Mouse (Mus musculus): ENCODE data around the gene Exoc7.

Gene Exoc7

GRCm38 (mm10) chr11:116307019-116307725 is at the start of gene Exoc7:
Gene Exoc7, minus strand, starts transcription at chr11:116307233.
- DNase-seq, result peak; percentile 56

GRCm38 (mm10) chr11:116354521-116354920 is 47.5 kb upstream of the Exoc7 start:
- DNase-seq, result no peak

DNA sequence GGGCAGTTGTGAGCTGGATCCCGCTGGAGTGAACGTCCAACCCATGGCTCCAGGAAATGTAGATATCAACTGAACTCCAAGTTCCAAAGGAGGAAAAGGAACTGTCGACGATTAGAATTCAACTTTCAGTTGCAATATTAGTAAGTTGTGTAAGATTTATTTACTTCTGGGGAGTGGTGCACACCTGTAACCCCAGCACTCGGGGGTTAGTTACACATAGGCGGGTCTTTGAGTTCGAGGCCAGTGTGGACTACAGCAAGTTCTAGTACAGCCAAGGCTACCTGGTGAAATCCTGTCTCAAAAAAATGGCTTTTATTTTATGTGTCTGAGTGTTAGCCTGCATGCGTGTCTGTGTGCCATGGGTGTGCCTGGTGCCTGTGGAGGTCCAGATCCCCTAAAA is 46.5 kb upstream of the Exoc7 start:
- DNase-seq, result no peak

GRCm38 (mm10) chr11:116351294-116351693 is 44.3 kb upstream of the Exoc7 start:
- DNase-seq, result no peak

GRCm38 (mm10) chr11:116347955-116348354 is 40.9 kb upstream of the Exoc7 start:
- no peak for DNase-seq

GRCm38 (mm10) chr11:116347012-116347411 is 40.0 kb upstream of the Exoc7 start:
- no peak for DNase-seq

- no peak for DNase-seq
Observed at GRCm38 (mm10) chr11:116342069-116342791, 35.2 kb upstream of the Exoc7 start.

DNA sequence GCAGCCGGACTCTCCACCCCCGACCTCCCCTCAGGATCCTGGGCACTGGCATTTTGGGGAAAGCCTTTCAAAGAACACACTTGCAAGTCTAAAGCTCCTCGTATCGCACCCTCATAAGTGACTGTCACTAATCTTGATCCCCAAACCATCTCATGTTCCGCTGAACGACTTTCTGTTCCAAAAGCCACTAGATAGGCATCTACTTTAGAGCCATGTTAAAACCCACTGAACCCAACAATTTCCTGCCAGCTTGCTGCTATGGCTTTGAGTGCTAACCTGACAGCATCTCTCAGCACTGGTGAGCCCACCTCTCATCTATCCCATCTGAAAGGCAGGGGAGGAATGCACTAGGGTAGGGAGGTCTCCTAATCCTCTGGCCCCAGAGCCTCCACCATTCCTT is 30.5 kb upstream of the Exoc7 start:
- DNase-seq, result no peak

DNA sequence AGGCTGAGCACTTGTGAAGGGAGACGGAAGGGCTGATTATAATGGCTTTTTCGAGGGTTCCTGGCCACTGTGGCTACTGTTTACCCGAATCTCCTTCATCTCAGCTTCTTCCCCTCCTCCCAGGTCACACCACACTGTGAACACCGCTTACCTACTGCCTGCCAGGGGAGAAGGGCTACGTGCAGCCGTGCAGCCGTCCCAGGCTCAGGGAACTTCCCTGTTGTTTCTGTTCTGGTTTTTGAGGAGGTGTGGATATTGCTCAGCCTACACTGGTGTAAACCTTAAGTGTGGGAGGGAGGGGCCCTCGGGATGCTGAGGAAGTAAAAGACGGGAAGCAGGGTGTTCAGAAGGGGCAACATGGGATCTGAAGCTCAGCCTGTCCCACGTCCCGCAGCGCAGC is 30.0 kb upstream of the Exoc7 start:
- no peak for DNase-seq

DNA sequence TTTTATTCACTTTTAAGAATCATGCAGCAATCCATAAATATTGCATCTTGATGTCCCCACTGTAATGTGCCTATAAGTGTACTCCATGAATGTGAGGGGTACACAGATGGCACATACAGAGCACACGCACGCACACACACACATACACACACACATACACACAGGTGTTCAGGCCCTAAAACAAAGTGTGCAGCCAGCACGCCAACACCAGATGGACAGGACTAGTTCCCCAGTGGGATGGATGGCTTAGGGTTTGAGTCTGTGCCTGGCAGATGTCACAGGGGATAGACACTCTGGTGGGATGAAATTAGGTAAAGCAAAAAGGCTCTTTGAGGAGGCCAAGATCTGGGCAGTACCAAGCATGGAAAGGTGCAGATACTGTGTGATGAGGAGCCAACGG is 29.4 kb upstream of the Exoc7 start:
- no peak for DNase-seq

DNA sequence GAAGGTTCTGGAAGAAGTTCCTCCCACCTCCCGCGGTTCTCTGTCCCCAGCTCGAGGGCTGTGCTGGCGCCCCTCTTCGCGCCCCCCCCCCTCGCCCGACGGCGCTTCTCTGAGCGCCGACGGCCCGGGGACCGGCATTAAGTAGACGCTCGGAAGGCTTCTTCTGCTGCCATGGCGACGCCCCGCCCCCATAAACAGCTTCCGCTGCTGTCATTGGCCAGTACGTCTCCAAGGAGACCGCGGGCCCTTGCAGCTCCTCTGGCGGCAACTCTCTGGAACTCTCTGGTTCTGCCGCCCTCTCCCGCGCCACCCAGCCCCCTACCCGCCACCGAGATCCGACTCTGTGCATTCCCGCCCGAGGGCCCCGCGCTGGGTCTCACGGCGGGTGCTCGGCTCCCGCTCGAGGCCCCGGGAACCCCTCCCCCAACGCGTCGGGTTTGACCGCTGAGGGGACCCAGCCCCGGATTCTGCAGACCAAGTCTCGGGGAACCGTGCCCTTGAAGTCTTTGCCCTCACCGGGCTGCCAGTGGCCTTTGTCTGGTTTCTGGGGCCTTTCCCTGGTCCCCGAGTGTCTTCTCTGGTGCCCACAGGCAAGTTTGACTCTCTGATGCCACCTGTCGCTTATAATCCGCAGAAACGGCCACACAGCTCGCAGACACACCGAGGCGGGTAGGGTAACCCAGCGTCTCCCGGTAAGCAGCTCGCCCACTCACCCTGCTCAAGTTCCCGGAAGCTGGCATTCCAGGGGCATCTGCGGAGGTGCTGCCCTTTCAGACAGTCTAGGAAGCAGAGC is 28.4 kb upstream of the Exoc7 start, which contains the start of gene Foxj1:
Foxj1 (minus strand) TSS at position 156 of the 793 bp plus-strand sequence.
- DNase-seq, result peak; percentile 84

- DNase-seq, result no peak
Observed at GRCm38 (mm10) chr11:116334417-116334782, 27.4 kb upstream of the Exoc7 start.

GRCm38 (mm10) chr11:116333526-116334416 is 26.7 kb upstream of the Exoc7 start:
- no peak for DNase-seq

DNA sequence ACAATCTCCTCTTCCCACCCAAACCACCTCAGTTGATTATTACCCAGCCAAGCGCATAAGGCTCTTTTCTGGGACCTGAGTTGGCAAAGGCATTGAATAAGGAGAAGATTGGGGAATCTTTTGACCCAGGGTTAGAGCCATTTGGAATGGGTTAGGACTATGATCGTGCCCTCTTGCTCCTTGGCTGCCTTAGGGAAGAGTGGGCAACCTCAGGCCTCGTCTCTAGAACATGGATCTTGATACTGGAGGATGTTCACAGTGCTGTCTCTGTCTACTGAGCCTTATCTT is 25.9 kb upstream of the Exoc7 start:
- no peak for DNase-seq

DNA sequence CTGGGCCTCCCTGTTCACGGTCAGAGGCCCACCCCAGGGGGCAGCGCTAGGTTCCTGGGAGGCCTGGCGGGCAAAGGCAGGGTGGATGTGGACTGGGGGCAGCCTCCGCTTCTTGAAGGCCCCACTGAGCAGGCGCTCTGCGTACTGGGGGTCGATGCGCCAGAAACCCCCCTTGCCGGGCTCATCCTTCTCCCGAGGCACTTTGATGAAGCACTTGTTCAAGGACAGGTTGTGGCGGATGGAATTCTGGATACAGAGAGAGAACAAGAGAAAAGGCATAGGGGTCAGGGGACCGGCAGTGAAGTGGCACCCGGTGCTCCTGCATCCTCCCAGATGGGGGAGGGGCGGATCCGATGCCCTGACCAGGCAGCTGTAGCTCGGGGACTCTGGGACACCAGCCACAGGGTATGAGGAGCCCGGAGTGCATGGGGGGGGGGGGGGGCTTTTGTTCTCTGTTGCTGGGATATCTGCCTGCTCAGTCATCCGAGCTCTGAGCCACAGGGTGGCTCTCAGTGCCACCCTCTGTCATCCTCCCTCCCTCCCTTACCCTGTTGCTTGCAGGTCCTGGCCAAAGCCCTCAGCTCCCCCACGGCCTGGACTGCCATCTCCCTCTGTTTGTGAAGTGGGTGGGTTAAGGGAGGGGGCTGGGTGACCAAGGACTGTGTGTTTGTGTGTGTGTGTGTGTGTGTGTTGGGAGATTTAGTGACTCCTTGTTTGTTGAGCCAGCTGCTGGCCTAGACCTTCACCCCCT is 25.4 kb upstream of the Exoc7 start:
- DNase-seq, result peak; percentile 27

DNA sequence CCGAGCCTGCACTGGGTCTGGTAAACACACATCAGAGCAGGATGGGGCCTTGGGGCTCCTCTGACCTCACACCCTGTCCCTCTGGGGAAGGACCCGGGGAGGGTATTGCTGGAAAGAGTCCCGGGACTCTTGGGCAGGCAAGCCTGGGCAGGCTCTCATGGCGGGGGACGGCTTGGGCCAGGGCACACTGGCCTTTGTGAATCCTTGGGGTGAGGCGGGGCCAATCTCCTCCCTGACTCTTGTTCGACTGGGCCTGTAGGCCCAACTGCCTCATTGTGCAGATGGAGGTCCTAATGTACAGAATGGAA is 23.1 kb upstream of the Exoc7 start:
- DNase-seq, result no peak

DNA sequence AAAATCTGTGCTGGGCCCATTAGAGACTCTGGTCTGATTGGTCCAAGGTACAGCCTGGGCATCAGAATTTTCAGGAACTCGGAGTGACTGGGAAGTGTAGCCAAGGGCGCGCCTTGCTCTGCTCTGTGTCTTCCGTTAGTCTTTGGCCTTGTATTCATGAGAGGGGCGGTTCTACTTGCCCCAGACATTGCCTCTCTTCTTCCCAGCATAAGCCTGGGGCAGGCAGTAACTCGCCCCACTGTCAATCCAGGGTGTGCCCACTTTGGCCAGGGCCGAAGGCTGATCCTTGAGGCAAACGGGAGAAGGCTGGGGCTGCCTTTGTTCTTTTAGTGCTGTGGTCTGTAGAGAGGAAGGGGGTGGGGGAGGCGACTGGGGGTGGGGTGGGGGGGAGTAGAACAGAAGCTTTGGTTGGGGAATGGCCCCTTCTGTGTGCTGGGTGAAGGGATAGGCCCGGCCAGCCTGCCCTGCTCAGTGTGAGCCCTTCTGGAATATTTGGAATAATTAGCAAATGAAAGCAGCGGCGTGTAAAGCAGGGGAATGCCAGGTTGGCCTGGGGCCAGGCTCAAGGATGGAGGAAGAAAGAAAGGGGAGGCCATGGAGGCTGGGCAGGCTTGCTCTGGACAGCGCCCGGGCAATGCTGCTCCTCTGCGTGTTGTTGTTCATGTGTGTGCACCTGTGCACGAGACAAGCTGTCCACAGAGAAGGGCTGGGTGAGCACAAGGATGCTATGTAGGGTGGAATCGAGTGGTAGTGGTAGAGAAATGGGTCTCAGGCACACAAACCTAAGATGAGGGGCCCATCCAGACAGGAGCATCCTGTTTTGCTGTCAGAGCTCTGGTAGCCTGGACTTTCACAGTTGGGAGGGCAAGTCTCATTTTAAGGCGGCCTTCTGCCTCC is 22.5 kb upstream of the Exoc7 start:
- no peak for DNase-seq

DNA sequence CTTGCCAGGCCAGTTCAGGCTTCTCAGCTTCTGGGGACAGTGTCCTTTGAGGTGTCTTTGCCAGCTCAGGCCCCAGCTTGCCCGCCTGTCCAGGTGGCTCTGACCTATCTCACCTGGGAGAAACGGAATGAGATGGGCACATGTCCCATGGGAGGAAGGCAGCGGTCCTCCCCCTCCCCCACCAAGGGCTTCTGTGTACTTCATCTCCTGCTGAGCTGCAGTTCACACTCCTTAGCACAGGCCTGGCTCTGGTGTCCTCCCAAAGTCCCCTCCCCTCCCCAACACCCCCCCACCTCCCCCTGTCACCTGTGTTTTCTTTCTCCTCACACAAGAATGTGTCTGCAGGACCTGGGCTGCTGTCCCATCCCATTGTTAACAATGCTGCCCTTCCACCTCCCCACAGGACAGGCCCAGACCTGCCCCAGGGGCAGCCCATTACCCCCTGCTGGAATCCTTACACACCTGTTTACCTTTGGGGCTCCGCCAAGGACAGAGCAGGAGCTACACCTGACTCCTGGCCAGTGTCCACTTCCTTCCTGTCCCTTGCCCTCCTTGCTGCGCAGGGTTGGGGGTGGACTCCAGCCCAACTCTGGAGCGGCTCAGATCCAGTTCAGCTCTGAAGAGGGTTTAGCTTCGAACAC is 20.1 kb upstream of the Exoc7 start:
- DNase-seq, result no peak

- peak; percentile 67 for DNase-seq
Observed at GRCm38 (mm10) chr11:116318719-116319659, 12.0 kb upstream of the Exoc7 start.

- DNase-seq, result no peak
Observed at GRCm38 (mm10) chr11:116312359-116312758, 5.3 kb upstream of the Exoc7 start.

Data from cerebellum, adult 11-12 months (tissue).